Mouse (Mus musculus) cerebellum, adult 2 months (tissue): ENCODE data around the gene Gsdma2. TPM values are rescaled to one million over a fixed set of nuclear protein-coding genes. Genes with fewer than 3 reads are reported as not detected.
"Not testable (repeated sequence)": the region's sequence is repeated elsewhere in the genome, so short reads cannot be mapped to it uniquely, and the experiment has no call there.

ENCODE experiments used
- DNase-seq, 2 experiments: peaks; one replicate each; pipeline ENCODE4 v3.0.0; 2021
- H3K27ac ChIP-seq: fragments of 200-500 bp; 2 replicates; pipeline ENCODE4 v1.5.1; 2012; ENCODE audit warnings: low read length, control low read depth, inconsistent platforms; ENCODE audit not compliant: insufficient read depth
- H3K27me3 ChIP-seq: fragments of 200-500 bp; 2 replicates; pipeline ENCODE4 v1.6.1; 2012; ENCODE audit warnings: inconsistent platforms, mild to moderate bottlenecking, low read length, moderate library complexity; ENCODE audit not compliant: control insufficient read depth, insufficient read depth
- H3K4me1 ChIP-seq: fragments of 200-500 bp; 2 replicates; pipeline ENCODE4 v1.6.1; 2011; ENCODE audit warnings: low read length; ENCODE audit not compliant: control insufficient read depth, insufficient read depth
- H3K4me3 ChIP-seq: fragments of 200-500 bp; replicated peaks from 2 replicates; pipeline ENCODE3; 2011; ENCODE audit warnings: mild to moderate bottlenecking, low read depth, low read length, control low read depth; ENCODE audit not compliant: insufficient read depth
- CTCF ChIP-seq: fragments of 200-500 bp; IDR thresholded peaks from 2 replicates; pipeline ENCODE4 v1.5.1; 2011; ENCODE audit warnings: low read depth, mild to moderate bottlenecking, control low read depth, low read length, moderate library complexity, borderline replicate concordance; ENCODE audit not compliant: insufficient read depth
- POLR2A ChIP-seq: fragments of 200-500 bp; IDR thresholded peaks from 2 replicates; pipeline ENCODE4 v1.6.1; 2011; ENCODE audit warnings: low read length, control low read depth, borderline replicate concordance; ENCODE audit not compliant: insufficient read depth
- WGBS: fragments of 180-500 bp; shearing (Covaris S2); methylation state at CpG from one replicate; pipeline ENCODE4 v1.1.7; 2018; 5-methylcytosine and 5-hydroxymethylcytosine counted together
- polyA plus RNA-seq: library from polyadenylated mRNA; depleted of rRNA; stranded (reverse); fragments of >200 nt; gene quantifications from 2 replicates; pipeline ENCODE4 v1.2.3, GENCODE M21; 2012; rRNA removed

The Gsdma2 gene
- polyA plus RNA-seq, result not detected in 2 replicates

GRCm38 (mm10) chr11:98646459-98646858 is at the start of gene Gsdma2:
Gene Gsdma2, plus strand, starts transcription at chr11:98646759.
- WGBS, result 54% methylated on average over 2 of the region's 2 CpGs
- H3K27me3 ChIP-seq, result no peaks in the 10 kb centered on the region
- DNase-seq, result no peak
- H3K4me3 ChIP-seq, result no peak within 1 kb of the TSS
- H3K27ac ChIP-seq, result no peak within 1 kb of the TSS
- no peaks in the 10 kb centered on the region for H3K4me1 ChIP-seq
- no peak for TF ChIP-seq POLR2A
- TF ChIP-seq CTCF, result no peak

- WGBS, result 39% methylated on average over 6 of the region's 6 CpGs
- Histone ChIP-seq H3K4me1 (no peaks in the 10 kb centered on the region), H3K4me3 (no peak overlapping the region), H3K27ac (no peak overlapping the region), H3K27me3 (no peaks in the 10 kb centered on the region)
- no peak for DNase-seq
- peak; percentile 52; the same call in 1 of the 2 replicates for TF ChIP-seq CTCF
- no peak for TF ChIP-seq POLR2A
Observed at GRCm38 (mm10) chr11:98597363-98597762, 49.2 kb upstream of the Gsdma2 start.

- Histone ChIP-seq H3K27ac (no peak within 1 kb of the TSS), H3K4me1 (no peaks in the 10 kb centered on the region), H3K27me3 (no peaks in the 10 kb centered on the region), H3K4me3 (peak within 1 kb of the TSS; percentile 58)
- WGBS, result 84% methylated on average over 8 of the region's 8 CpGs
- DNase-seq, result no peak
- no peak for TF ChIP-seq CTCF
- no peak for TF ChIP-seq POLR2A
Observed at GRCm38 (mm10) chr11:98597991-98598390, 48.6 kb upstream of the Gsdma2 start, which contains the start of gene Lrrc3c. Gene Lrrc3c, plus strand, starts transcription at chr11:98598291.

GRCm38 (mm10) chr11:98598851-98599290 is 47.7 kb upstream of the Gsdma2 start:
- peak overlapping the region; percentile 58 for H3K4me3 ChIP-seq
- TF ChIP-seq POLR2A (no peak), CTCF (no peak)
- H3K4me1 ChIP-seq, result no peaks in the 10 kb centered on the region
- peak; percentile 68 to 71 for DNase-seq
- 5% methylated on average over 18 of the region's 18 CpGs for WGBS
- no peak overlapping the region for H3K27ac ChIP-seq
- H3K27me3 ChIP-seq, result no peaks in the 10 kb centered on the region

GRCm38 (mm10) chr11:98599291-98599690 is 47.3 kb upstream of the Gsdma2 start:
- TF ChIP-seq CTCF (no peak), POLR2A (no peak)
- 2% methylated on average over 18 of the region's 18 CpGs for WGBS
- no peak overlapping the region for H3K27ac ChIP-seq
- DNase-seq, result no peak
- H3K4me3 ChIP-seq, result peak overlapping the region; percentile 58
- H3K27me3 ChIP-seq, result no peaks in the 10 kb centered on the region
- H3K4me1 ChIP-seq, result no peaks in the 10 kb centered on the region

GRCm38 (mm10) chr11:98602090-98602690 is 44.4 kb upstream of the Gsdma2 start:
- Histone ChIP-seq H3K4me3 (no peak overlapping the region), H3K27ac (no peak overlapping the region), H3K27me3 (no peaks in the 10 kb centered on the region), H3K4me1 (no peaks in the 10 kb centered on the region)
- DNase-seq, result no peak
- 5% methylated on average over 20 of the region's 20 CpGs for WGBS
- TF ChIP-seq CTCF (no peak), POLR2A (no peak)

GRCm38 (mm10) chr11:98603953-98604352 is 42.6 kb upstream of the Gsdma2 start:
- Histone ChIP-seq H3K27ac (no peak overlapping the region), H3K27me3 (no peaks in the 10 kb centered on the region), H3K4me1 (no peaks in the 10 kb centered on the region), H3K4me3 (no peak overlapping the region)
- no peak for DNase-seq
- 83% methylated on average over 2 of the region's 2 CpGs for WGBS
- TF ChIP-seq CTCF, result no peak
- TF ChIP-seq POLR2A, result no peak

- not testable (repeated sequence) for H3K27ac ChIP-seq, H3K27me3 ChIP-seq, H3K4me1 ChIP-seq, DNase-seq, H3K4me3 ChIP-seq
- WGBS, result 73% methylated on average over 6 of the region's 6 CpGs
Observed at GRCm38 (mm10) chr11:98604911-98605310, 41.6 kb upstream of the Gsdma2 start.
